Mouse (Mus musculus): Measurements from ENCODE around the gene Slit2. TPM values are rescaled to one million over a fixed set of nuclear protein-coding genes. Genes with fewer than 3 reads are reported as not detected.
A peak's percentile ranks its signal among the peaks of the same experiment; 100 is the strongest.

The Slit2 gene
- polyA plus RNA-seq, 1 experiment from 2014 or later = 48.7 TPM

GRCm38 (mm10) chr5:47984584-47985197 is 1.8 kb downstream of the Slit2 start:
- Histone ChIP-seq H3K4me3 (ENCODE audit: low read depth, low read length) (peak overlapping the region; percentile 67), H3K4me1 (ENCODE audit: control insufficient read depth, insufficient read depth, low read length) (peaks cover 10% of the 10 kb centered on the region; the same call in 1 of the 2 replicates), H3K9me3 (ENCODE audit: control insufficient read depth, low read depth, low read length) (no peaks in the 10 kb centered on the region), H3K27ac (ENCODE audit: low read length) (no peak overlapping the region), H3K36me3 (ENCODE audit: control insufficient read depth, insufficient read depth, low read length) (no peaks in the 10 kb centered on the region), H3K27me3 (ENCODE audit: control insufficient read depth, insufficient read depth, low read length) (no peaks in the 10 kb centered on the region), H3K4me2 (replicated peaks; ENCODE audit: low read depth, low read length) (peak overlapping the region; percentile 70), H3K9ac (replicated peaks; ENCODE audit: low read depth, low read length) (peak overlapping the region; percentile 61)
- 2% methylated on average over 23 of the region's 23 CpGs for WGBS
- no peak for ATAC-seq (ENCODE audit: insufficient number of reproducible peaks, insufficient read depth, low FRiP score, low read depth)

GRCm38 (mm10) chr5:47985198-47985631 is 2.3 kb downstream of the Slit2 start:
- H3K36me3 ChIP-seq (ENCODE audit: control insufficient read depth, insufficient read depth, low read length) = no peaks in the 10 kb centered on the region
- H3K4me2 ChIP-seq (replicated peaks; ENCODE audit: low read depth, low read length) = peak overlapping the region; percentile 70
- WGBS = 2% methylated on average over 13 of the region's 13 CpGs
- H3K4me1 ChIP-seq (ENCODE audit: control insufficient read depth, insufficient read depth, low read length) = peaks cover 10% of the 10 kb centered on the region; the same call in 1 of the 2 replicates
- H3K4me3 ChIP-seq (ENCODE audit: low read depth, low read length) = peak overlapping the region; percentile 67
- no peak overlapping the region for H3K27ac ChIP-seq (ENCODE audit: low read length)
- no peaks in the 10 kb centered on the region for H3K9me3 ChIP-seq (ENCODE audit: control insufficient read depth, low read depth, low read length)
- peak; percentile 11; the same call in 1 of the 2 replicates for ATAC-seq (ENCODE audit: insufficient number of reproducible peaks, insufficient read depth, low FRiP score, low read depth)
- peak overlapping the region; percentile 61; the same call in 1 of the 2 replicates for H3K9ac ChIP-seq (replicated peaks; ENCODE audit: low read depth, low read length)
- no peaks in the 10 kb centered on the region for H3K27me3 ChIP-seq (ENCODE audit: control insufficient read depth, insufficient read depth, low read length)

- WGBS = under 1% methylated on average over 48 of the region's 48 CpGs
- H3K27ac ChIP-seq (ENCODE audit: low read length) = no peak overlapping the region
Measured at GRCm38 (mm10) chr5:47985901-47986670, 3.1 kb downstream of the Slit2 start.

GRCm38 (mm10) chr5:47990926-47991325 is 8.0 kb downstream of the Slit2 start:
- ATAC-seq (ENCODE audit: insufficient number of reproducible peaks, insufficient read depth, low FRiP score, low read depth) = no peak

More at GRCm38 (mm10) chr5:47985901-47986670, 3.1 kb downstream of the Slit2 start:
- H3K4me3 ChIP-seq (ENCODE audit: low read depth, low read length) = peak overlapping the region; percentile 67
- H3K27me3 ChIP-seq (ENCODE audit: control insufficient read depth, insufficient read depth, low read length) = no peaks in the 10 kb centered on the region
- H3K36me3 ChIP-seq (ENCODE audit: control insufficient read depth, insufficient read depth, low read length) = no peaks in the 10 kb centered on the region
- peaks cover 10% of the 10 kb centered on the region; the same call in 1 of the 2 replicates for H3K4me1 ChIP-seq (ENCODE audit: control insufficient read depth, insufficient read depth, low read length)
- H3K9me3 ChIP-seq (ENCODE audit: control insufficient read depth, low read depth, low read length) = no peaks in the 10 kb centered on the region
- peak overlapping the region; percentile 70 for H3K4me2 ChIP-seq (replicated peaks; ENCODE audit: low read depth, low read length)
- ATAC-seq (ENCODE audit: insufficient number of reproducible peaks, insufficient read depth, low FRiP score, low read depth) = no peak
- H3K9ac ChIP-seq (replicated peaks; ENCODE audit: low read depth, low read length) = peak overlapping the region; percentile 61

GRCm38 (mm10) chr5:48003708-48004415 is 20.9 kb downstream of the Slit2 start:
- H3K4me3 ChIP-seq (ENCODE audit: low read depth, low read length) = no peak overlapping the region
- H3K9me3 ChIP-seq (ENCODE audit: control insufficient read depth, low read depth, low read length) = no peaks in the 10 kb centered on the region
- no peaks in the 10 kb centered on the region for H3K27me3 ChIP-seq (ENCODE audit: control insufficient read depth, insufficient read depth, low read length)
- no peak overlapping the region; the same call in 1 of the 2 replicates for H3K4me2 ChIP-seq (replicated peaks; ENCODE audit: low read depth, low read length)
- H3K27ac ChIP-seq (ENCODE audit: low read length) = no peak overlapping the region
- H3K9ac ChIP-seq (replicated peaks; ENCODE audit: low read depth, low read length) = no peak overlapping the region
- ATAC-seq (ENCODE audit: insufficient number of reproducible peaks, insufficient read depth, low FRiP score, low read depth) = no peak
- 31% methylated on average over 12 of the region's 12 CpGs for WGBS
- H3K36me3 ChIP-seq (ENCODE audit: control insufficient read depth, insufficient read depth, low read length) = no peaks in the 10 kb centered on the region
- H3K4me1 ChIP-seq (ENCODE audit: control insufficient read depth, insufficient read depth, low read length) = no peaks in the 10 kb centered on the region

More at GRCm38 (mm10) chr5:47990926-47991325, 8.0 kb downstream of the Slit2 start:
- Histone ChIP-seq H3K27me3 (ENCODE audit: control insufficient read depth, insufficient read depth, low read length) (no peaks in the 10 kb centered on the region), H3K4me1 (ENCODE audit: control insufficient read depth, insufficient read depth, low read length) (no peaks in the 10 kb centered on the region), H3K36me3 (ENCODE audit: control insufficient read depth, insufficient read depth, low read length) (no peaks in the 10 kb centered on the region), H3K4me2 (replicated peaks; ENCODE audit: low read depth, low read length) (no peak overlapping the region), H3K27ac (ENCODE audit: low read length) (no peak overlapping the region), H3K9ac (replicated peaks; ENCODE audit: low read depth, low read length) (no peak overlapping the region), H3K4me3 (ENCODE audit: low read depth, low read length) (no peak overlapping the region), H3K9me3 (ENCODE audit: control insufficient read depth, low read depth, low read length) (no peaks in the 10 kb centered on the region)
- 37% methylated on average over 4 of the region's 4 CpGs for WGBS

- no peaks in the 10 kb centered on the region for H3K9me3 ChIP-seq (ENCODE audit: control insufficient read depth, low read depth, low read length)
- H3K27ac ChIP-seq (ENCODE audit: low read length) = no peak overlapping the region
- H3K36me3 ChIP-seq (ENCODE audit: control insufficient read depth, insufficient read depth, low read length) = no peaks in the 10 kb centered on the region
- WGBS = 52% methylated on average over 9 of the region's 9 CpGs
- no peaks in the 10 kb centered on the region for H3K4me1 ChIP-seq (ENCODE audit: control insufficient read depth, insufficient read depth, low read length)
- H3K27me3 ChIP-seq (ENCODE audit: control insufficient read depth, insufficient read depth, low read length) = no peaks in the 10 kb centered on the region
- H3K9ac ChIP-seq (replicated peaks; ENCODE audit: low read depth, low read length) = no peak overlapping the region
- H3K4me2 ChIP-seq (replicated peaks; ENCODE audit: low read depth, low read length) = no peak overlapping the region
- no peak for ATAC-seq (ENCODE audit: insufficient number of reproducible peaks, insufficient read depth, low FRiP score, low read depth)
- H3K4me3 ChIP-seq (ENCODE audit: low read depth, low read length) = no peak overlapping the region
Measured at GRCm38 (mm10) chr5:48005533-48005932, 22.6 kb downstream of the Slit2 start.

- Histone ChIP-seq H3K9me3 (ENCODE audit: control insufficient read depth, low read depth, low read length) (no peaks in the 10 kb centered on the region), H3K27me3 (ENCODE audit: control insufficient read depth, insufficient read depth, low read length) (no peaks in the 10 kb centered on the region), H3K4me2 (replicated peaks; ENCODE audit: low read depth, low read length) (no peak overlapping the region), H3K4me3 (ENCODE audit: low read depth, low read length) (no peak overlapping the region), H3K27ac (ENCODE audit: low read length) (no peak overlapping the region), H3K36me3 (ENCODE audit: control insufficient read depth, insufficient read depth, low read length) (no peaks in the 10 kb centered on the region), H3K9ac (replicated peaks; ENCODE audit: low read depth, low read length) (no peak overlapping the region), H3K4me1 (ENCODE audit: control insufficient read depth, insufficient read depth, low read length) (no peaks in the 10 kb centered on the region)
- no peak for ATAC-seq (ENCODE audit: insufficient number of reproducible peaks, insufficient read depth, low FRiP score, low read depth)
Measured at GRCm38 (mm10) chr5:48006059-48006458, 23.1 kb downstream of the Slit2 start.

- Histone ChIP-seq H3K27ac (ENCODE audit: low read length) (no peak overlapping the region), H3K36me3 (ENCODE audit: control insufficient read depth, insufficient read depth, low read length) (no peaks in the 10 kb centered on the region), H3K27me3 (ENCODE audit: control insufficient read depth, insufficient read depth, low read length) (no peaks in the 10 kb centered on the region), H3K9me3 (ENCODE audit: control insufficient read depth, low read depth, low read length) (no peaks in the 10 kb centered on the region), H3K4me2 (replicated peaks; ENCODE audit: low read depth, low read length) (no peak overlapping the region), H3K9ac (replicated peaks; ENCODE audit: low read depth, low read length) (no peak overlapping the region), H3K4me1 (ENCODE audit: control insufficient read depth, insufficient read depth, low read length) (no peaks in the 10 kb centered on the region), H3K4me3 (ENCODE audit: low read depth, low read length) (no peak overlapping the region)
- 80% methylated on average over 4 of the region's 4 CpGs for WGBS
- no peak for ATAC-seq (ENCODE audit: insufficient number of reproducible peaks, insufficient read depth, low FRiP score, low read depth)
Measured at GRCm38 (mm10) chr5:48023441-48023840, 40.5 kb downstream of the Slit2 start.
